Mouse (Mus musculus) frontal cortex, adult (tissue): ENCODE data around the gene Kcnk3.
A peak's percentile ranks its signal among the peaks of the same experiment; 100 is the strongest.

Experiments used
- ATAC-seq: cut with Nextera tagmentation; 2 replicates; pipeline ENCODE4 v1.9.2; 2017; ENCODE audit warnings: mild to moderate bottlenecking, moderate library complexity, mixed read lengths; ENCODE audit not compliant: low TSS enrichment

Kcnk3 gene

DNA sequence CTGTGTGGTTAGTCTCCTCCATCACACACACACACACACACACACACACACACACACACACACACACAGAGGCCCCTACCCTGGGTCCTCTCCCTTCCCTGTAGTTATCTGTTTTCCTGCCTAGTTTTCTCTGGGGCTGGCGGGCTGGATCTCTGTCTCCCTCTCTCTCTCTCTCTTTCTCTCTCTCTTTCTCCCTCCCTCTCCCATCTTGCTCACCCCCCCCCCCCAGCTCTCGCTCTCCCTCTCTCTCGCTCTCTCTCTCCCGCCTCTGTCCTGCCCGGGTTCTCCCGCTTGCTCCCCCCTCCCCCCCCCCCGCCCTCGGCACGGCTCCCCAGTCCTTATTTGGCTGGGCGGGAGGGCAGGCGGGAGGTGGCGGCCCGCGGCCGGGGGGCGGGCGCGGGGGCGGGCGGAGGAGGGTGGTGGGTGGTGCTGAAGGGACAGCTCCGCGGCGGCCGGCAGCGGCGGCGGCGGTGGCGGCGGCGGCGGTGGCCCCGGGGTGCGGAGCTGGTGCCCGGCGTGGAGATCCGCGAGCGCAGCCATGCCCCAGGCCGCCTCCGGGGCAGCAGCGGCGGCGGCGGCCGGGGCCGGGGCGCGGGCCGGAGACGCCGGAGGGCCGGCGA is at the start of gene Kcnk3:
TSS of gene Kcnk3 (plus strand) at position 490 of the 620 bp plus-strand sequence.
- peak; percentile 21; the same call in 1 of the 2 replicates for ATAC-seq

- no peak for ATAC-seq
These were observed 42.3 kb upstream of the Kcnk3 start, which contains the start of gene Cib4 for GRCm38 (mm10) chr5:30545698-30546097. Cib4 (minus strand) TSS chr5:30545836.

DNA sequence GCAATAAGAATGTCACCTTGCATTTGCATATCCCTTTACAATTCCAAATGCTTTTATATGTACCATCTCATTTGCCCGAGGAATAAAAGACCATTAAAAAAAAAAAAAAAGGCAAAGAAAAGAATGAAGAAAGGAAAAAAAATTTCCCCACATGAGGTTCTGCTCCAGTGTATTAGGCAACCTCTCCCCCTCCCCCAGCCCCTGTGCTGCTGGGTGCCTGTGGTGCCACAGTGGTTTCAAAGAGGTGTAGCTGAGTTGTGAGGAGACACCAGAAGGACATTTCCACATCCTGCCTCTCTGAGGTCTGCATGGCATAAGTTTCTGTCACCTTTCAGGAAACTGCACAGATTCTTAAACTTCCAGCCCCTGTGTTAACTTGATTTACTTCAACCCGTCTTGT is 39.3 kb upstream of the Kcnk3 start:
- no peak for ATAC-seq

DNA sequence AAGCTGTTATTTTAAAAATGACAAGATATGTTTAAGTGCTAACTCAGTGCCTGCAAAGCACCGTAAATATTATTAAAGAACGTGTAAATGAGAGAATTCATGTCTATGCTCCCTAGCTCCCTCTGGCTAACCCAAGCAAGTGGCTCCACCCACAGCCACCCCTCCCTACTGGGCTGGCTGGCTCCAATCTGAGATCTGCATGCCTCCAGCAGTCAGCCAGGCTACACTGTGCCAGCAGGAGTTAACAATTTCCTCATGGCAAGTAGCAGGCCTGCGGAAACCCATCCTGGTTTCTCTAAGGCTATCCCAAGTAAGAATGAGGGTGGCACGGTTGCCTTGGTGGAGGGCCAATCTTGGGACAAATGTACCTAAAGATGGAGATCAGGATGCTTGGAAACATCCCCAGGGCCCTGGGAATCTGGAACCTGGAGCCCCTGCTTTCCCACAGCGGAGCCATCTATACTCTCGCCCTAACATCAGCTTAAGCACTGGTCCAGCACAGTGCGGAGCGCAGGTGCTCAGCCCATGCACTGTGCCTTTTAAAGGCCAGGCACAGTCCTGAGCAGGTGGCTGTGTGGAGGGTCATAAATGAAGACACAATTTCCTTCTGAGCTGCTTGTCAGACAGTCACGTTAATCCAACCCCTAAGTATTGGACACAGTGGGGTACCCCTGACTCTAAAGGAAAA is 37.5 kb upstream of the Kcnk3 start:
- ATAC-seq: peak; percentile 70; the same call in 1 of the 2 replicates

DNA sequence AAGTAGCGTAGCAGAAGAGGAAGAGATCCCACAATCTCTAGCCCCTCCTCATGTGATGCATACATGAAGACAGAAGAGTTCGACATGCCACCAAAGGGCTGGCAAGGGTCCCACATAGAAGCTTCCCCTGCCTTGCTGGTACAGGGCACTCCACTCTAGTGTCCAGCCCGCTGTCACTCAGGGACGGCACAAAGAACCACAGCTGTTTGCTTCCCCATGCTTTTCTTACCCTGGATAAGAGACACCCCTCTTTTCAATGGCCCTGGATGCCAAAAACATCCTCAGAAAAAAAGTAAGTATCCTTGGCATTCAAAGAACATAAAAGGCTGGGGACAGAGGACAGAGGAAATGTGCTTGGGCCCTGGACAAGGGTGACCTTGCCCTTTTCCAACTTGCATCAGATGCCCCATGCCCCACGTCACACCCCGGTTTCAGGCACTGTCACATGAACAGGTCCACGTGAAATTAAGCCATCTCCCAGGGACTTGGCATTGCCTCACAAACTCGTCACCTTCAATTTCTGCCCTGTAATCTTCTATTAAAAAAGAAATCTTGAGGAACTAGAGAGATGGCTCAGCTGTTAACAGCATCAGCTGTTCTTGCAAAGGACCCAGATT is 36.8 kb upstream of the Kcnk3 start:
- no peak for ATAC-seq

DNA sequence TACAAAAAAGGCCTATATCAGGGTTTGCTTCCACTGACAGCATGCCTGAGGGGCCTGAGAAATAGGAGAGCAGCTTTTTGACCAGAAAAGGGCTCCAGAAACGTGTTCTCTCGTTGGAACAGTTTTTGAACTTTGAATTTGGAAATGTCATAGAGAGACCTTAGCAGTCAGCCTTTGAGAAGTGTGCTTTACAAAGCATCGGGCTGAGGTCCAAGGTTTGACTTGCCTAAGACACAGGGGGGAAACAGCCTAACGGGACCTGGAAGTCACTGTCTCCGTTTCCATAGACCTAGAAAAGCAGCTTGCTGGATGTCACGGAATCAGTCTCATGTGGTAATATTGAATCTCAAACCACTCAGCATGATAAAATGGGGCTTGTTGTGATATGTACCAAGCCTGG is 36.0 kb upstream of the Kcnk3 start:
- no peak for ATAC-seq

GRCm38 (mm10) chr5:30553936-30554335 is 34.0 kb upstream of the Kcnk3 start:
- ATAC-seq: no peak

DNA sequence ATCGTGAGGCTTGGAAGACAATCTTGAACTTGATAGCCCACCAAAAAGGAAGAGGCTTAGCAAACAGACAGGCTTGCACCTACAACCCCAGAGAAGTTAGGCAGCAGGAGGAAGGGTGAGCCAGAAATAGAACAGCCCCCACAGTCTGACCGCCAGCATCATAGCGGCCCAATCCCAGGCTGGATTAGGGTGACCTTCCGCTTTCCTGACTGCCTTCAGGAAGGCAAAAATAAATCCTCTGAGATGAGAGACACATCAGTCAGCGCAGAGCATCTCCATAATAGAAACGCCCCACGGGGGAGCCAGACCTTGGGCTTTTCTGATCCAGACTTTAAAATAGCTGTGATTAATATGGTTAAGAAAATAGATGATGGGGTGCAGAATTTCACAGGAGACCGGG is 33.0 kb upstream of the Kcnk3 start:
- no peak for ATAC-seq

- ATAC-seq: no peak
These were observed 31.7 kb upstream of the Kcnk3 start for GRCm38 (mm10) chr5:30556284-30556683.

DNA sequence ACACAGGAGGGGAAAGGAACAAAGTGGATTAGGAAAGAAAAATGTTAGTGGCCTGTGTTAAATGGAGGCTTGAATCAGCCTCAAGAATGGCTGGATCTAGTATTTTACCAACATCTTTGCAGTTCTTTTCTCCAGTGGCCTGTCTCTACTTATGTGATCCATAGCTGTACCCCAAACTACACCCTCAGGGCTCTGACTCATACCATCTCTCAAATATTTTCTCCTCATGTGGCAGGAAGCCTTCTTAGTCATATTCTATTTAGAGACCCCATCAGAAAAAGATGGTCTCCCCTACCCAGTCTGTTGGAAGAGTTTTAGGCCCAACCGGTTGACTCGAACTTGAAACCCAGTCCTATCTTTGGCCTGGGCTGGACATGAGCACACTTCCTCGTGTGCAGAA is 28.5 kb upstream of the Kcnk3 start:
- no peak for ATAC-seq

DNA sequence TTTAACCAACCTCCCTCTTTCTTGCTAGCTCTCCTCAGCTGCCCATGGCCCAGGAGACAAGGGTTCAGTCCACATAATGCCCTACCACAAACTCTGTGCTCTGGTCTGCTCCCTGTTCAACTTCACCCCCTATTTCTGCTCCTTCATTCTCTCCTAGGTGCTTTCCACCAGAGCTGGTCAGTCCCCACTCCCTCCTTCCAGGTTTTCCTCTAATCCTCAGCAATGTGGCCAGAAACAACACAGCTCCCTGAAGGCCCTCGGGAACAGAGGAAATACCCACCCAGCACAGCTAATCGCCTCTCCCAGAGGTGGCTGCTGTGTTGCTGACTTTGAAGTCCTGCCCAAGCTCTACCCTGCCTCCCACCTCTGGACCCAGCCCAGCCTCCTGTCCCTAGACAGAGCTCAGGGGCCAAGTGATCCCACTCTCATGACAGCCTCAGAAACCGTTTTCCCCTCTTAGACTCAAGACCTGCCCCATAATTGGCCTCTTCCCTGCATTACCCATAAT is 27.9 kb upstream of the Kcnk3 start:
- no peak for ATAC-seq

DNA sequence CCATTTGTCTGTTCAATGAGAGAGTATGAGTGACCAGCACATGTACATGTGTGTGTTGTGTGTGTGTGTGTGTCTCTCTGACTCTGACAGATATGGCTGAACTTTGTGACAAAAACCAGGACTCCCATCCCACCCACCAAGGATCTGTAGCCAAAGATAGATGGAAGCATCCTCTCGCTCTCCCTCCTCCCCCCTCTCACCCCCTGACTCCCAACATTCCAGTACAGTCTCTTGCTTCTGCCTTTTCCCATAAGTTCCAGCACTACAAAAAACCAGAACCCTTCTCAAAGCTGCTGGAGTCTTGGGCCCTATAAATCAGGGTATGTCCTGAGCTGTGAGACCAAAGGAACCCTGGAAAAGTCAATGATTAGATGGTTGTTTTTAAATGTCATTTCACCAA is 19.5 kb upstream of the Kcnk3 start:
- ATAC-seq: no peak

DNA sequence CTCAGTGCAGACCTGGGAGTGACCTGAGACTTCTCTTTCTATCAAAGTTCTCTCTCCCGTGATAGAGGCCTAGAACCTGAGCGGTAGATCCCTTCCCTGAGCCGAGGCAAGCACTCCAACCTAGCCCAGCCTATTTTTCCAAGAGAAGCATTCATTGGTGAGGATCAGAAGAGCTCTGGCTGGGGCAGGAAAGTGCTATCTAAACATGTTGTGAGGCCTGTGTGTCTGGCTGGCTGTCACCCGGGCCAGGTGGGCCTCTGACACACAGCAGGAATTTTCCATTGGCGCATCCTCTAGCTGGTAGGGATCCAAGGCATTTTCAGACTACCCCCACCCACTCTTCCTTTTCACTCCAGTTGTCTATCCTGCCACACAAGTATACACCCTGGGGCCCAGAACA is 16.1 kb upstream of the Kcnk3 start:
- no peak for ATAC-seq

- no peak for ATAC-seq
These were observed 13.6 kb upstream of the Kcnk3 start for GRCm38 (mm10) chr5:30574367-30574766.

DNA sequence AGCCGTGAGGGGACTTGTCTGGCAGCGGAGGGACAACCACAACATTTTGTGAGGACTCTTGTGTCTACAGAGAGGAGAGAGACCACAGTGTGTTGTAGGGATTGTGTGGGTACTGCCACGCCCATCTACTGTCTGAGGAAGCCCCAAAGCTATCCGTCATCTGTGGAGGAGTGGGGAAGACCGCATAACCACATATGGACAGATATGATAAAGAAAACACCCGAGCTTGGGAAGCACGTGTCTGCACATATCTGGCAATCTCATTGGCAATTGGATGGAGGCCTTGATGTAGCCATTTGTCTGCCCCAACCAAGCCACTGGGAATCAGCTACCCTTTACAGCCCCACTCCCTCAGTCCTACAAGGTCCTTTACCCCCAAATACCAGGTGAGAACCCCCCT is 11.7 kb upstream of the Kcnk3 start:
- ATAC-seq: no peak

DNA sequence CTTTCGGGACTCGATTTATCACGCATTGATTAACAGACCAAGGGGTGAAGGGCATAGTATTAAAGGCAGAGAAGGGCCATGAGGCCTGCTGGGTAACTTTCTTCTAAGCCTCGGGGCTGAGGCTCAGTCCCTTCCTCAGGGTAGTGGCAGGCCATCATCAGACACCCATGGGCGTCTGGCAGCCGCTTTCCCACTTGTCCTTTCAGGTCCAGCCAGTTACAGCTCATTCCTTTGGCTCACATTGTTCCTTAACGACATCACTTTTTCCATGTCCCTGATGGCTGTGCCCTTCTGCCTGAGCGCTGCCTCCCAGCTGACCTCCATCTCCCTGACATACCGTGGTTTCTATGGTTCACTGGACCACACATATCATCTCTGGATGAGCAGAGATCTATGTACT is 10.7 kb upstream of the Kcnk3 start:
- ATAC-seq: 0 out of 2 replicates have a peak, but pooled peaks have one; percentile 1

DNA sequence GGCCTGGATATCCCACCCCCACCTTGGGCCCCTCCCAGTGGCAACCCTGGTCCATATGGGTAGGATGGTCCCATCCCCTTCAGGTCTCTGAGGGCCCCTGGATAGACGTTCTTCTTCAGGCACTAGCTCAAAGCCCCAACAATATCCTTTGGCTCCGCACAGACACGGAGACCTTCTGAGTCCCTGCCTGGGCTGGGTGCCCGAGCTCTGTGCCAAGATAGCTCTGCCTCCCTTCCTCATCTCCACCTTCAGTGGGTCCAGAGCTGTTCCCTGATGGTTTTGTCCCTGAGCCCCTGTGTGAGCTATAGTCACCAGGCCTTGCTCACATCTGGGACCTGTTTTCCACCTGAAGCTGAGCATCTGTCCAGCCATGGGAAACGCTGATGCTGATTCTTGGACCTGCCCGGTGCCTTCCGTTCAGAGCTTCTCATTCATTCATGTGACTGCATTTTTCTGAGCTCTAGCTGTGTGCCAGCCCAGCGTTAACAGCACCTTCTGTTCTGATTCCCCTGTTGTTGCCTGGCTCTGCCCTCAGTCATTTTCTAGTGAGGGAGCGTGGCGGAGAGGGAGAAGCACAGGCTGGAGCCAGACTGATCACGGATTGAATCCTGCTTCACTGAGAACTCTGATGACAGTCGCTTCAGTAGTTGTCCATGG is 10.2 kb upstream of the Kcnk3 start:
- ATAC-seq: peak; percentile 68

DNA sequence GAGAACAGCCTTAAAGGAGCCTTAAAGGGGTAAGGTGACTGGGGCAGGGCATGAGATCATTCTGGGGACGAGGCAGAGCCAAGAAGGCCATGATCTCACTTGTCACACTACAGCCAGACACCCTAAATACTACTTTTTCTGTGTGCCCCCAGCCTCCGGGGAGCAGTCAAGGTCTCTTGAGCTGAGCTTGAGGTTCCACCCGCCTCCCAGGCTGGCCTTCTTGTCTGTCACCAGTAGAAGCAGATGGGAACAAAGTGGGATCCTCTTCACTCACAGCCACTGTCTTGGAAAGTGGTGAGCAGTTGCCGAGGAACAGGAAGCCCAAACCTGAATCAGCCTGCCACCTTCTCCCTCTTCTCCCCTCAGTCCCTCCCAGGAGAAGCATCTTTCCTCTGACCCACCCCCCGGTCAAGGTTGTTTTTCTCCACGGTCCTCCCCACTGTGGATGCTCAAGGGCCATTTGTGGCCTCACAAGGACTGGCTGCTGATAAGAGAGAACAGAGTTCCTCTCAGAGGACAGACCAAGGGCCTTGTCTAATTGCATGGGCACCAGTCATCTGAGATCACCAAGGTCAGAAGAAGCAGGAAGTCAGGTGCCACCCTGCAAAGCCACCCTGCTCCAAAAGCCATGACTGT is 9.4 kb upstream of the Kcnk3 start:
- ATAC-seq: peak; percentile 28; the same call in 1 of the 2 replicates

- no peak for ATAC-seq
These were observed 7.2 kb upstream of the Kcnk3 start for GRCm38 (mm10) chr5:30580725-30581124.

DNA sequence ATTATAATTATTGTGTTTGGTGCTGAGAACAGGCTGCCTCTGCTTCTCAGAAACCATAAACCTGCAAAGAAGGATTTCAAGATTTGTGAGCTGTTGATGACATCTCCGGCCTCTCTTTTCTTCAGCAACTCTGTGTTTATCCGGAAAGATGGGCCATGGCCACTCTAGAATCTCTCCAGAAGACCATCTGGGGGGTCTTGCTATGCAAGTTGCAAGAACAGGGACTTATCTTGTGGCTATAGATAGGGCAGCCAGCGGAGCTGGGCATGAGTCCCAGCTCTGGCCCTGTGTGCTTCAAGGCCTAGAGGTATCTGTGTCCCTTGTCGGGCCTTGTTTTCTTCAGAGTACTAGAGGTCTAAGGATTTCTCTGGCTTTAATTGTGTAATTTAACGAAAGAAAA is 6.0 kb upstream of the Kcnk3 start:
- no peak for ATAC-seq

DNA sequence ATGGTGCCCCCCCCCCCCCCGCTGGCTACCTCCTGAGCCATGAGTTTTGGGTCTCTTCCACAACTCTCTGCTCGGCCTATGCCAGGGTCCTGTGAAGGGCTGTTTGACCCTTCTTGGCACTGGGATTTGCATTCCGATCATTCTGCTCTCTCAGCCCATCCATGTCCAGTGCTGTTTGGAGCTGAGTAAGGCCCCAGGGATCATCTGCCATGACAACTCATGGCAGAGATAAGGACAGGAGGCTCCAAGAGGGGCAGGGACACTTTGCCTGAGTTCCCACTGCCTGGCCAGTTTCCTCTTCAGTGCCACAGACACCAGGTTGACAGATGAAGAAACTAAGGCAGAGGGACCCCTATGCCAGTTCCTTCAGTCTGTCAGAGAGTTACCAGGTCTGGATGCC is 1.4 kb upstream of the Kcnk3 start:
- ATAC-seq: no peak

DNA sequence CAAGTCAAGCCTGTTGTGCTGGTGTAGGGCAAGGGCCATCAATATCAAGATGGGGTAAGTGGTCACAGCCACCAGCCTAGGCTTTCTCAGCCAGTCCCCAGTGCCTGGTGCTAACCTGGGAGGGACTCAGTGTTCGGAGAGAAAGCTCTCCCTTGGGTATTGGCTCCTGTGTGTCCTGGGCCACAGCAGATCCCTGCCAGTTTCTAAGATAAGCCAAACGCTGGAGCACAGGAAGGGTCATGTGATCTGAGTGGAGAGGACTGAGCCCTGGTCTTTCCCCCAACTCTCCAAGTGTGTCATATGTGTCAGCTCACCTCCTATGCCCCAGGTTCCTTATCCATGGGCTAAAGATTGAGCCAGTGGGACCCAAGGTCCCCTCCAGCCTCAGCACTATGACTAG is 869 bp upstream of the Kcnk3 start:
- no peak for ATAC-seq
